In the genomic region with DNA sequence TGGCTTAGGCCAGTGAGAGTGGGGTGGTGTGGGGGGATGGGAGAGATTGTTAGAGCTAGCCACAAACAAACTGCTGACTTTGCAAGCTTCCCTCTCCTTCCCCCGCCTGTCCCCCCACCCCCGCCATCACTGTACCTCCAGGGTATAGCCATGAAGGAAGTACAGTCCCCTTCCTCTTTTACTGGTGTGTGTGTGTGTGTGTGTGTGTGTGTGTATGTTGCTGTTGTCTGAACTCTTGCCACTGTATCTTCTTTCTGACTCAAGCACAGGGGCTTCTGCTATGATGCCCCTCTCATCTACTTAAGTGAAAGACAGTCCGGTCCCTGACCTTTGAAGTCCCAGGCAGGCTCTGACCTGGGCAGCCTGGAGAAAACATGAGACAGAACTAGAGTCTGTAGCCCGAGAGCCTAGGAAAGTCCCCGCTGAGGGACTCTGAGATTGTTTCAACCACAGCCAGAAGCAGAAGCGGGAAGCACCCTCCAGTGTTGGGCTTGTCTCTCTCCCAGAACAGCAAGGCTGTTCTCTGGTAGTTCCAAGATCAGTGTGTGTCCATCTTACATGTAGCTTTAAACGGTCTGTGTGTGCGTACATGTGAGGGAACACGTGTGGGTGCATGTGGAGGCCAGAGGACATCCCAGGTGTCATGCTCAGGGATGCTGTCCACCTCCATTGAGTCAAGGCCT, we compare ENCODE assay signal across 14 mouse cellular contexts. TPM values are rescaled to one million over a fixed set of nuclear protein-coding genes. Genes with fewer than 3 reads are reported as not detected.
A peak's percentile ranks its signal among the peaks of the same experiment; 100 is the strongest.
DNase-seq lines count a peak whose midpoint lies in the region; ATAC-seq and TF ChIP-seq lines count a peak whose summit lies in the region.
"Had no signal": no experiment of that assay in that cellular context is flagged by ENCODE, and none has a peak within 500 bp of the region (broad histone marks: within the 10 kb centered on the region; RNA-seq: fewer than 3 reads in every experiment).

No protein-coding gene starts in this region.

- peak; percentile 43 for DNase-seq in liver
- DNase-seq in CH12.LX (ENCODE audit: extremely low read depth): peak; percentile 82
- no peak for DNase-seq in thymus, adult 18-20 months
- no peak for DNase-seq in hindbrain, embryonic 14.5 days (ENCODE audit: low spot score)
- DNase-seq: cerebellum, postnatal 14 days; kidney, postnatal 10 days; lung, postnatal 14 days had no signal

- no peak overlapping the region for H3K4me2 ChIP-seq in liver, embryonic 12.5 days
- H3K4me2 ChIP-seq in CH12.LX (ENCODE audit: insufficient read depth, low read depth, poor library complexity, severe bottlenecking): peak overlapping the region; percentile 78
- no peak overlapping the region for H3K4me2 ChIP-seq in hindbrain, embryonic 14.5 days (replicated peaks)
- H3K4me2 ChIP-seq: embryonic facial prominence, embryonic 13.5 days; forebrain, embryonic 13.5 days; heart, embryonic 12.5 days had no signal

- no peak overlapping the region for H3K27ac ChIP-seq in liver, embryonic 12.5 days
- peak overlapping the region; percentile 95 for H3K27ac ChIP-seq in CH12.LX (ENCODE audit: insufficient read depth, low read depth)
- peak overlapping the region; percentile 24; the same call in 1 of the 2 replicates for H3K27ac ChIP-seq in brown adipose tissue, adult 24 weeks (replicated peaks; ENCODE audit: low read depth, low read length)
- no peak overlapping the region for H3K27ac ChIP-seq in hindbrain, embryonic 14.5 days
- H3K27ac ChIP-seq: embryonic facial prominence, embryonic 13.5 days; forebrain, embryonic 13.5 days; hindbrain, postnatal 0 days had no signal

- TF ChIP-seq EP300 in CH12.LX (IDR thresholded peaks at IDR 0.05; ENCODE audit: low read length): peak; percentile 77

- dilution Hi-C loops in CH12.LX (cut with MboI; ENCODE audit: extremely low pct_ligation_motif_present, extremely low pct_unique_long_range_greater_than_20kb, low sequenced_read_pairs): no loop called here

- no peaks in the 10 kb centered on the region for H3K9me3 ChIP-seq in liver, embryonic 12.5 days (replicated peaks)
- peaks cover 22% of the 10 kb centered on the region for H3K9me3 ChIP-seq in CH12.LX (replicated peaks; ENCODE audit: low read length)
- H3K9me3 ChIP-seq in hindbrain, embryonic 14.5 days (ENCODE audit: control insufficient read depth, low read length): no peaks in the 10 kb centered on the region
- H3K9me3 ChIP-seq: embryonic facial prominence, embryonic 13.5 days; forebrain, embryonic 13.5 days; heart, embryonic 12.5 days had no signal

- H3K9ac ChIP-seq in liver, embryonic 12.5 days: no peak overlapping the region
- H3K9ac ChIP-seq in CH12.LX (ENCODE audit: insufficient read depth, low read depth): peak overlapping the region; percentile 12; the same call in 1 of the 2 replicates
- H3K9ac ChIP-seq in hindbrain, embryonic 14.5 days: no peak overlapping the region
- H3K9ac ChIP-seq: embryonic facial prominence, embryonic 13.5 days; forebrain, embryonic 13.5 days; heart, embryonic 12.5 days had no signal

- no peak overlapping the region for H3K4me3 ChIP-seq in liver, embryonic 12.5 days
- H3K4me3 ChIP-seq in CH12.LX (replicated peaks in 1 of 3; ENCODE audit: low read depth in 2 of 3, low read length in 2 of 3, poor library complexity in 1 of 3): peak overlapping the region in 1 of 3 experiments; percentile 34
- no peak overlapping the region for H3K4me3 ChIP-seq in brown adipose tissue, adult 24 weeks (ENCODE audit: insufficient read depth, low read depth, low read length)
- H3K4me3 ChIP-seq in hindbrain, embryonic 14.5 days (replicated peaks; ENCODE audit: low read length): no peak overlapping the region
- H3K4me3 ChIP-seq: embryonic facial prominence, embryonic 13.5 days; forebrain, embryonic 13.5 days; heart, embryonic 12.5 days had no signal

- in situ Hi-C loops in CH12.LX (cut with MboI; ENCODE audit: low pct_ligation_motif_present, low pct_unique_long_range_greater_than_20kb, low sequenced_read_pairs): no loop called here

- peak; percentile 35 for TF ChIP-seq POLR2A in CH12.LX (IDR thresholded peaks at IDR 0.05; ENCODE audit: low read depth, low read length)

- ATAC-seq in liver, embryonic 12.5 days: no peak
- peak; percentile 45 for ATAC-seq in megakaryocyte progenitor cell, adult 5-6 weeks (replicated peaks; ENCODE audit: poor library complexity)
- ATAC-seq in hindbrain, embryonic 14.5 days (ENCODE audit: low FRiP score): no peak
- ATAC-seq: forebrain, embryonic 13.5 days; hindbrain, postnatal 0 days had no signal

- peak; percentile 21 for TF ChIP-seq RAD21 in CH12.LX (IDR thresholded peaks at IDR 0.05; ENCODE audit: low read depth, low read length)

- H3K4me1 ChIP-seq in liver, embryonic 12.5 days: peaks cover 25% of the 10 kb centered on the region
- H3K4me1 ChIP-seq in CH12.LX (ENCODE audit: control insufficient read depth in 1 of 2, insufficient read depth in 2 of 2): peaks cover 28 to 58% of the 10 kb centered on the region in 2 experiments
- H3K4me1 ChIP-seq in brown adipose tissue, adult 24 weeks (ENCODE audit: control insufficient read depth, insufficient read depth, insufficient read length, low read length): peaks cover 6% of the 10 kb centered on the region; the same call in 1 of the 2 replicates
- 0 out of 2 replicates have a peak, but pooled peaks cover 7% of the 10 kb centered on the region for H3K4me1 ChIP-seq in hindbrain, embryonic 14.5 days (replicated peaks; ENCODE audit: control insufficient read depth, insufficient read depth, low read length)

- H3K79me2 ChIP-seq in CH12.LX (replicated peaks; ENCODE audit: control insufficient read depth, extremely low read depth, insufficient read depth, poor library complexity, severe bottlenecking): no peaks in the 10 kb centered on the region

- H3K27me3 ChIP-seq in liver, embryonic 12.5 days (replicated peaks): peaks cover 27% of the 10 kb centered on the region
- no peaks in the 10 kb centered on the region for H3K27me3 ChIP-seq in CH12.LX (replicated peaks)
- H3K27me3 ChIP-seq in hindbrain, embryonic 14.5 days (ENCODE audit: control insufficient read depth, insufficient read depth, low read length): peaks cover 5% of the 10 kb centered on the region; the same call in 1 of the 2 replicates

- H3K36me3 ChIP-seq in liver, embryonic 12.5 days: peaks cover 28% of the 10 kb centered on the region
- H3K36me3 ChIP-seq in CH12.LX (replicated peaks in 1 of 2; ENCODE audit: control insufficient read depth in 1 of 2, insufficient read depth in 1 of 2, low read length in 1 of 2): peaks cover 24 to 62% of the 10 kb centered on the region in 2 experiments
- peaks cover 31% of the 10 kb centered on the region for H3K36me3 ChIP-seq in hindbrain, embryonic 14.5 days (replicated peaks; ENCODE audit: control insufficient read depth, insufficient read depth)

- TF ChIP-seq CTCF in CH12.LX (conservative IDR thresholded peaks at IDR 0.05 in 1 of 2, IDR thresholded peaks at IDR 0.05 in 1 of 2; ENCODE audit: low read depth in 2 of 2, low read length in 2 of 2): no peak

- WGBS in liver, embryonic 12.5 days (ENCODE audit: insufficient replicate concordance): 46% methylated on average over 9 of the region's 9 CpGs
- WGBS in hindbrain, embryonic 14.5 days: 87% methylated on average over 8 of the region's 9 CpGs

RNA-seq across cellular contexts. Expression of a gene that starts 7.8 kb away (rescaled TPM):
- 0.06 TPM in 1 of 2 replicates, not detected in the other for polyA plus RNA-seq in liver, embryonic 12.5 days (2016; fragmentation: Nextera tagmentation; extraction: Ambion mirVana)
- total RNA-seq in CH12.LX (2012; rRNA removed) (1.4 and 1.5 TPM in 2 replicates), CH12.LX (2014; rRNA removed) (0.54 and 1.0 TPM in 2 replicates)
- 9.9 and 12.5 TPM in 2 replicates for polyA plus RNA-seq in CH12.LX (2012; ENCODE audit: insufficient read length, low read depth)
- 0.48 and 0.88 TPM in 2 replicates for polyA plus RNA-seq in brown adipose tissue, adult 24 weeks (2012; ENCODE audit: insufficient read depth, insufficient read length, missing spikeins)
- total RNA-seq in megakaryocyte progenitor cell, adult 5-6 weeks (2015): 2.2 and 4.5 TPM in 2 replicates
- 0.37 and 0.46 TPM in 2 replicates for total RNA-seq in megakaryocyte progenitor cell, adult 5-6 weeks (2017)
- polyA plus RNA-seq in hindbrain, embryonic 14.5 days (2014; fragmentation: Nextera tagmentation; extraction: Ambion mirVana): 0.12 TPM in 1 of 2 replicates, not detected in the other
- polyA plus RNA-seq: embryonic facial prominence, embryonic 13.5 days; forebrain, embryonic 13.5 days; heart, embryonic 12.5 days had no signal

RNA-seq across cellular contexts. Expression of a gene that starts 18.3 kb away (rescaled TPM):
- polyA plus RNA-seq in liver, embryonic 12.5 days (2016; fragmentation: Nextera tagmentation; extraction: Ambion mirVana): 37.6 and 41.1 TPM in 2 replicates
- total RNA-seq in CH12.LX (2012; rRNA removed) (65.1 and 71.9 TPM in 2 replicates), CH12.LX (2014; rRNA removed) (93.1 and 105 TPM in 2 replicates)
- 68.2 and 69.6 TPM in 2 replicates for polyA plus RNA-seq in CH12.LX (2012; ENCODE audit: insufficient read length, low read depth)
- polyA plus RNA-seq in brown adipose tissue, adult 24 weeks (2012; ENCODE audit: insufficient read depth, insufficient read length, missing spikeins): 452 and 504 TPM in 2 replicates
- 559 and 576 TPM in 2 replicates for total RNA-seq in megakaryocyte progenitor cell, adult 5-6 weeks (2015)
- 961 and 988 TPM in 2 replicates for total RNA-seq in megakaryocyte progenitor cell, adult 5-6 weeks (2017)
- 99.0 and 99.7 TPM in 2 replicates for polyA plus RNA-seq in hindbrain, embryonic 14.5 days (2014; fragmentation: Nextera tagmentation; extraction: Ambion mirVana)

RNA-seq across cellular contexts. Expression of a gene that starts 27.3 kb away (rescaled TPM):
- polyA plus RNA-seq in liver, embryonic 12.5 days (2016; fragmentation: Nextera tagmentation; extraction: Ambion mirVana): 34.7 and 35.9 TPM in 2 replicates
- total RNA-seq in CH12.LX (2012; rRNA removed) (120 and 156 TPM in 2 replicates), CH12.LX (2014; rRNA removed) (177 and 186 TPM in 2 replicates)
- polyA plus RNA-seq in CH12.LX (2012; ENCODE audit: insufficient read length, low read depth): 129 and 131 TPM in 2 replicates
- polyA plus RNA-seq in brown adipose tissue, adult 24 weeks (2012; ENCODE audit: insufficient read depth, insufficient read length, missing spikeins): 13.6 and 19.5 TPM in 2 replicates
- 45.1 and 46.4 TPM in 2 replicates for total RNA-seq in megakaryocyte progenitor cell, adult 5-6 weeks (2015)
- total RNA-seq in megakaryocyte progenitor cell, adult 5-6 weeks (2017): 67.5 and 80.6 TPM in 2 replicates
- polyA plus RNA-seq in hindbrain, embryonic 14.5 days (2014; fragmentation: Nextera tagmentation; extraction: Ambion mirVana): 49.6 and 52.9 TPM in 2 replicates

RNA-seq across cellular contexts. Expression of a gene that starts 30.6 kb away (rescaled TPM):
- 17.0 and 17.8 TPM in 2 replicates for polyA plus RNA-seq in liver, embryonic 12.5 days (2016; fragmentation: Nextera tagmentation; extraction: Ambion mirVana)
- 86.0 and 103 TPM in 2 replicates for total RNA-seq in CH12.LX (2012; rRNA removed)
- total RNA-seq in CH12.LX (2014; rRNA removed): 54.7 and 60.1 TPM in 2 replicates
- polyA plus RNA-seq in CH12.LX (2012; ENCODE audit: insufficient read length, low read depth): 99.8 and 111 TPM in 2 replicates
- 104 and 137 TPM in 2 replicates for polyA plus RNA-seq in brown adipose tissue, adult 24 weeks (2012; ENCODE audit: insufficient read depth, insufficient read length, missing spikeins)
- total RNA-seq in megakaryocyte progenitor cell, adult 5-6 weeks (2015): 14.3 and 16.9 TPM in 2 replicates
- 15.5 and 23.7 TPM in 2 replicates for total RNA-seq in megakaryocyte progenitor cell, adult 5-6 weeks (2017)
- 13.0 and 13.4 TPM in 2 replicates for polyA plus RNA-seq in hindbrain, embryonic 14.5 days (2014; fragmentation: Nextera tagmentation; extraction: Ambion mirVana)

RNA-seq across cellular contexts. Expression of a gene that starts 50.7 kb away (rescaled TPM):
- 28.8 and 29.0 TPM in 2 replicates for polyA plus RNA-seq in liver, embryonic 12.5 days (2016; fragmentation: Nextera tagmentation; extraction: Ambion mirVana)
- 42.7 and 46.7 TPM in 2 replicates for total RNA-seq in CH12.LX (2012; rRNA removed)
- total RNA-seq in CH12.LX (2014; rRNA removed): 24.2 and 24.5 TPM in 2 replicates
- polyA plus RNA-seq in CH12.LX (2012; ENCODE audit: insufficient read length, low read depth): 31.9 and 39.8 TPM in 2 replicates
- 9.4 and 12.7 TPM in 2 replicates for polyA plus RNA-seq in brown adipose tissue, adult 24 weeks (2012; ENCODE audit: insufficient read depth, insufficient read length, missing spikeins)
- 38.9 and 50.1 TPM in 2 replicates for total RNA-seq in megakaryocyte progenitor cell, adult 5-6 weeks (2015)
- 33.2 and 43.8 TPM in 2 replicates for total RNA-seq in megakaryocyte progenitor cell, adult 5-6 weeks (2017)
- 6.3 and 7.3 TPM in 2 replicates for polyA plus RNA-seq in hindbrain, embryonic 14.5 days (2014; fragmentation: Nextera tagmentation; extraction: Ambion mirVana)

Comparison
In these comparisons a context has a peak if more than half of its experiments do, and no peak if none do; other contexts are left out.
1. DNase-seq: peak in liver (single experiment) and CH12.LX (single experiment); none in thymus, adult 18-20 months (0 of 2) and hindbrain, embryonic 14.5 days (single experiment).
2. H3K27ac ChIP-seq: peak in CH12.LX (single experiment) and brown adipose tissue, adult 24 weeks (single experiment); none in liver, embryonic 12.5 days (single experiment) and hindbrain, embryonic 14.5 days (single experiment).